Mouse (Mus musculus) thymus, adult 2 months (tissue): ENCODE results near the gene Gbp4. TPM values are rescaled to one million over a fixed set of nuclear protein-coding genes. Genes with fewer than 3 reads are reported as not detected.
"Not testable (repeated sequence)": the region's sequence is repeated elsewhere in the genome, so short reads cannot be mapped to it uniquely, and the experiment has no call there.

Source experiments
- DNase-seq: peaks from one replicate; pipeline ENCODE4 v3.0.0; 2021
- H3K27ac ChIP-seq: fragments of 200-500 bp; 2 replicates; pipeline ENCODE4 v1.5.1; 2012; ENCODE audit warnings: low read length, control low read depth; ENCODE audit not compliant: control insufficient read depth, insufficient read depth
- H3K27me3 ChIP-seq: fragments of 200-500 bp; 2 replicates; pipeline ENCODE4 v1.6.1; 2012; ENCODE audit warnings: mild to moderate bottlenecking, low read length, moderate library complexity, mixed read lengths; ENCODE audit not compliant: control insufficient read depth, insufficient read depth
- H3K36me3 ChIP-seq: fragments of 200-500 bp; 2 replicates; pipeline ENCODE4 v1.6.1; 2012; ENCODE audit warnings: mild to moderate bottlenecking, low read length, moderate library complexity; ENCODE audit not compliant: control insufficient read depth, insufficient read depth
- H3K4me1 ChIP-seq: fragments of 200-500 bp; replicated peaks from 2 replicates; pipeline ENCODE4 v1.6.1; 2012; ENCODE audit warnings: low read length; ENCODE audit not compliant: control insufficient read depth, insufficient read depth
- H3K4me3 ChIP-seq: fragments of 200-500 bp; 2 replicates; pipeline ENCODE4 v1.5.1; 2012; ENCODE audit warnings: mild to moderate bottlenecking, low read length, control low read depth, moderate library complexity; ENCODE audit not compliant: control insufficient read depth, insufficient read depth
- CTCF ChIP-seq: fragments of 200-500 bp; IDR thresholded peaks from 2 replicates; pipeline ENCODE4 v1.5.1; 2012; ENCODE audit warnings: mild to moderate bottlenecking, control low read depth, low read length, moderate library complexity, borderline replicate concordance; ENCODE audit not compliant: control insufficient read depth, poor library complexity, insufficient read depth; ENCODE audit errors: extremely low read depth
- POLR2A ChIP-seq: fragments of 200-500 bp; IDR thresholded peaks from 2 replicates; pipeline ENCODE4 v1.6.1; 2012; ENCODE audit warnings: mild to moderate bottlenecking, low read length, control low read depth, moderate library complexity; ENCODE audit not compliant: control insufficient read depth, poor library complexity, insufficient read depth; ENCODE audit errors: extremely low read depth
- polyA plus RNA-seq: library from polyadenylated mRNA; depleted of rRNA; stranded (reverse); fragments of >200 nt; gene quantifications from 2 replicates; pipeline ENCODE4 v1.2.3, GENCODE M21; 2012; rRNA removed

Gene Gbp4
- polyA plus RNA-seq, 1 experiment, result 126 TPM

DNA sequence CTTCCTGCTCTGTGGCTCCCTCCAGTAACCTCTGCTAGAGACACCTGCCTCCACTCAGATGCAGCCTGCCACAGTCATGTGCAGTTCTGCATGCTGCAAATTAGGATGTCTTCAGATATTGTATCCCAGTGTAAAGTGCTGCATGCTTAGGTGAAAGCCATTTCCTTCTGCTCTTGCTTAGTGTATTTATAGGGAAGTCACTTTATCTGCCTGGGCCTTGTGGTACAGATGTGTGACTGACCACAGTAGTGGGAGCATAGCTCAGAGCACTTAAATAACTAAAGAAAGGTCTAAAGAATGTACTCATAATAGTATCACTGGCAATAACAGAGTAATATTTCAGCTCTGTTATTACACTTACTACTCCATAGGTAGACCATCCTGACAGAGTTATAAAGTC, 57.5 kb downstream of the Gbp4 start:
- no peak for TF ChIP-seq CTCF
- no peak for TF ChIP-seq POLR2A
- DNase-seq, result no peak
- no peak overlapping the region for H3K27ac ChIP-seq

DNA sequence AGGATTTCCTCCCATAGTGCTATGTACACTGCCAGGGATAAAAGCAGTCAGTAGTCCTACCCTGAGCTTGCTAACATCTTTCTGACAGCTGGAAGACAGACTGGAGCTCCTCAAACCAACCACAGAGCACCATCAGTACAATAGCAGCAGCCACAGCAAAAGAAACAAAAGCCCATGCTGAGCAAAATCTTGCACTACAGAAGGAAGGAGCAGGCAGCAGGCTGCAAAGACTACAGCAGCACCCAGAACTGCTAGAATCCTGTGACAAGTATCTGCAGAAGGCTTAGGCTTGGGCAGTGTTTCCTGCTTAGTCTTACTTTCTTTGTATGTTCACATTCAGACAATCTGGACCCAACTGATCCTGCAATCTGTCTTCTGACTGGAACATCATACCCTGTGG, 71.0 kb downstream of the Gbp4 start:
- H3K27me3 ChIP-seq, H3K27ac ChIP-seq, H3K4me3 ChIP-seq, H3K36me3 ChIP-seq, H3K4me1 ChIP-seq: not testable (repeated sequence)
- peak; percentile 65 for DNase-seq

More for the DNA sequence above, 57.5 kb downstream of the Gbp4 start:
- Histone ChIP-seq H3K4me1 (no peaks in the 10 kb centered on the region), H3K4me3 (no peak overlapping the region), H3K27me3 (no peaks in the 10 kb centered on the region), H3K36me3 (peaks cover 21% of the 10 kb centered on the region)

Other genes with a start within 250 kb of the Gbp4 start
- 13.4 and 17.2 TPM in 2 replicates for gene Abcg3, start 156.9 kb downstream of the Gbp4 start, polyA plus RNA-seq
- 19.9 and 20.6 TPM in 2 replicates for gene Gbp9, start within 50 bp of the Gbp4 start, polyA plus RNA-seq
- 67.9 and 78.9 TPM in 2 replicates for gene Gbp8, start within 50 bp of the Gbp4 start, polyA plus RNA-seq
- gene Gbp10, start 99.9 kb upstream of the Gbp4 start, polyA plus RNA-seq, result 5.1 and 5.9 TPM in 2 replicates
- 7.9 and 8.4 TPM in 2 replicates for gene Gm43302, start 154.1 kb upstream of the Gbp4 start, polyA plus RNA-seq
- 19.5 and 20.7 TPM in 2 replicates for gene Gbp6, start 154.1 kb upstream of the Gbp4 start, polyA plus RNA-seq